Mouse (Mus musculus) lung, embryonic 16.5 days (tissue): ENCODE data around the gene Kyat1. TPM values are rescaled to one million over a fixed set of nuclear protein-coding genes. Genes with fewer than 3 reads are reported as not detected.

Source experiments
- ATAC-seq: fragments of 200-750 bp; cut with Nextera tagmentation; 2 replicates; pipeline ENCODE4 v1.8.0; 2017; ENCODE audit warnings: low read depth, mild to moderate bottlenecking, moderate library complexity
- H3K27ac ChIP-seq: fragments of 300-500 bp; sonication (generic); 2 replicates; pipeline ENCODE4 v1.5.1; 2014; ENCODE audit warnings: mild to moderate bottlenecking, control low read depth, low read length
- H3K27me3 ChIP-seq: fragments of 300-500 bp; sonication (generic); 2 replicates; pipeline ENCODE4 v1.6.1; 2014; ENCODE audit warnings: low read depth, low read length, mixed read lengths; ENCODE audit not compliant: control insufficient read depth, insufficient read depth
- H3K36me3 ChIP-seq: fragments of 300-500 bp; sonication (generic); 2 replicates; pipeline ENCODE4 v1.6.1; 2014; ENCODE audit warnings: low read length; ENCODE audit not compliant: control insufficient read depth, insufficient read depth
- H3K4me1 ChIP-seq: fragments of 300-500 bp; sonication (generic); replicated peaks from 2 replicates; pipeline ENCODE4 v1.6.1; 2014; ENCODE audit warnings: low read length, mixed read lengths; ENCODE audit not compliant: control insufficient read depth, insufficient read depth
- H3K4me2 ChIP-seq: fragments of 300-500 bp; sonication (generic); 2 replicates; pipeline ENCODE4 v1.6.1; 2014; ENCODE audit warnings: low read depth, low read length, control low read depth
- H3K4me3 ChIP-seq: fragments of 300-500 bp; sonication (generic); 2 replicates; pipeline ENCODE4 v1.5.1; 2014; ENCODE audit warnings: mild to moderate bottlenecking, low read length, control low read depth
- H3K9ac ChIP-seq: fragments of 300-500 bp; sonication (generic); 2 replicates; pipeline ENCODE4 v1.6.1; 2014; ENCODE audit warnings: low read length, control low read depth
- H3K9me3 ChIP-seq: fragments of 300-500 bp; sonication (generic); 2 replicates; pipeline ENCODE4 v1.6.1; 2016; ENCODE audit warnings: low read length; ENCODE audit not compliant: control insufficient read depth
- WGBS: fragments of 180-500 bp; shearing (Covaris S2); extraction: QIAGEN DNeasy Blood & Tissue Kit; methylation state at CpG from one replicate; pipeline ENCODE4 v1.1.7; 2014; 5-methylcytosine and 5-hydroxymethylcytosine counted together
- polyA plus RNA-seq: library from polyadenylated mRNA; unstranded; fragments of >200 nt; fragmentation: Nextera tagmentation; extraction: Ambion mirVana; gene quantifications from 2 replicates; pipeline ENCODE4 v1.2.1, GENCODE M21; 2015

Gene Kyat1
- polyA plus RNA-seq = 12.7 and 12.9 TPM in 2 replicates

GRCm38 (mm10) chr2:30205629-30206357 is at the start of gene Kyat1:
TSS of gene Kyat1 (minus strand) at chr2:30205847.
- peaks cover 14% of the 10 kb centered on the region for H3K4me1 ChIP-seq
- peak within 1 kb of the TSS; percentile 70 for H3K4me2 ChIP-seq
- ATAC-seq = peak; percentile 98
- no peaks in the 10 kb centered on the region for H3K27me3 ChIP-seq
- H3K9me3 ChIP-seq = no peaks in the 10 kb centered on the region
- H3K4me3 ChIP-seq = peak within 1 kb of the TSS; percentile 77
- peak within 1 kb of the TSS; percentile 76 for H3K9ac ChIP-seq
- under 1% methylated on average over 44 of the region's 44 CpGs for WGBS
- H3K36me3 ChIP-seq = no peaks in the 10 kb centered on the region
- H3K27ac ChIP-seq = peak within 1 kb of the TSS; percentile 90

DNA sequence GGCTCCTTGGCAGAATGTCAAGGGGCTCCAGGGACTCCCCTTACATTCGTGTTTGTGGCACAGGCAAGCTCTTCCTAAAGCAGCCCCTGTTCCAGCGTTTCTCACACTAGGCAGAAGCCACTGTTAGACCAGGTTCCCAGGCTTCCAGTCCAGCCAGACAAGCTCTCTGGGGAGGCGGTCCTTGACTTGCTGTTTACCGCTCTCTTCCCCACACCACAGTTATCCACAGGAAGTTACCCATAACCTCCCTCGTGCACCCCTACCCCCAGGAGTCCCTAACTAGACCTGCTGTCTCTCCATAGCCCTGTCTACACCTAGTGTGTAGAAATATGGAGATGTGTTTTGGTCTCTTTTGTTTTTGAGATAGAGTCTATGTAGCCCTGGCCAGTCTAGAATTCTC is 48.2 kb upstream of the Kyat1 start:
- WGBS = 72% methylated on average over 5 of the region's 5 CpGs
- Histone ChIP-seq H3K4me3 (no peak overlapping the region), H3K4me1 (peaks cover 10% of the 10 kb centered on the region), H3K9me3 (no peaks in the 10 kb centered on the region), H3K9ac (no peak overlapping the region), H3K27ac (no peak overlapping the region), H3K27me3 (no peaks in the 10 kb centered on the region), H3K4me2 (no peak overlapping the region), H3K36me3 (peaks cover 42% of the 10 kb centered on the region)
- ATAC-seq = no peak

- Histone ChIP-seq H3K9ac (no peak overlapping the region), H3K4me2 (no peak overlapping the region), H3K4me1 (peaks cover 4% of the 10 kb centered on the region; the same call in 1 of the 2 replicates), H3K9me3 (no peaks in the 10 kb centered on the region), H3K27me3 (no peaks in the 10 kb centered on the region), H3K4me3 (no peak overlapping the region), H3K36me3 (peaks cover 34% of the 10 kb centered on the region), H3K27ac (no peak overlapping the region)
- no peak for ATAC-seq
- WGBS = 79% methylated on average over 3 of the region's 3 CpGs
Observed at GRCm38 (mm10) chr2:30252521-30252920, 46.9 kb upstream of the Kyat1 start.

- Histone ChIP-seq H3K4me1 (peaks cover 4% of the 10 kb centered on the region; the same call in 1 of the 2 replicates), H3K4me2 (no peak overlapping the region), H3K27me3 (no peaks in the 10 kb centered on the region), H3K4me3 (no peak overlapping the region), H3K9ac (no peak overlapping the region), H3K27ac (no peak overlapping the region), H3K9me3 (no peaks in the 10 kb centered on the region), H3K36me3 (peaks cover 24% of the 10 kb centered on the region)
- peak; percentile 72 for ATAC-seq
- 73% methylated on average over 5 of the region's 5 CpGs for WGBS
Observed at GRCm38 (mm10) chr2:30251417-30252104, 45.9 kb upstream of the Kyat1 start.

DNA sequence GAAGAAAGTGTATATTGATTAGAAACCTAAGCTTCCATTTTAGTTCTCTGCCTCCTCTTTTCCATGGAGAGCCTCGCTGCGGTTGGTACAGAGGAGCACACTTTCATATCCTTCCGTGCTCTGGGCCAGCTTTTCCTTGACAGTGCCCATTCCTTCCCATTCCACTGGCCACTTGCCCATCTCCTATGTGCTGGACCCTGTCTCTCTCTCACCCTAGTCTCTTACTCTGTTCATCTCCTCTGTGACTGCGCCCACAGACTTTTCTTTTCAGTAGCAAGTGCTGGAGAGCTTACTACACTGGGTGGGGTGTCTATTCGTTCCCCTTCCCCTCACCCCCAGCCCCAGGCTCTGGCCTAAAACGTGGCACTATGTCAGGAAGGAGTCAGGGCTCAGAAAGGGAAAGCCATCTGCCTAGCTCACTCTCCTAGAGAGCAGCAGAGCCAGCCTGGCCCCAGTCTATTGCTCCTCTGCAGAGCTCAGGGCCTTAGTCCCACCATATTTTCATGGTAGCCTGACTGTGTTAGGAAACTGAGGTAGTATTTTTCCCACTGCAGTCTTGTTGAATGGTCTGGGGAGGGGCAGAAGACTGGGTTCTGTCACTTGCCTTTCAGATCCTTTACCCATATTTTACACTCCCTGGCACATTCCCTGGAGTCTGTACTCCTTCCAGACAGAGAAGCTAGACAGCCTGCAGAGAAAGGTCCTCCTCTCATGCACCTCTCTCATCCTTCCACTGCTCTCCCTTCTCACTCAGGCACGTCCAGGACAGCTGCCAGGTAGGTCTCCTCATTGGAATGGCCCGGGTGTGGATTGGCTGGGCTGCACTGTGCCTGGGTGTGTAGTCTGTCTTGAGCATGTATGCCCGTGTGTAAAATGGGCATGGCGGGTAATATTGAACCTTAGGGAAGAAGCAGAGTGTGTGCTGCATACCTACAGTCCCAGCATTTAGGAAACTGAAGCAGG is 44.8 kb upstream of the Kyat1 start:
- H3K9ac ChIP-seq = no peak overlapping the region
- H3K27ac ChIP-seq = no peak overlapping the region
- H3K27me3 ChIP-seq = no peaks in the 10 kb centered on the region

DNA sequence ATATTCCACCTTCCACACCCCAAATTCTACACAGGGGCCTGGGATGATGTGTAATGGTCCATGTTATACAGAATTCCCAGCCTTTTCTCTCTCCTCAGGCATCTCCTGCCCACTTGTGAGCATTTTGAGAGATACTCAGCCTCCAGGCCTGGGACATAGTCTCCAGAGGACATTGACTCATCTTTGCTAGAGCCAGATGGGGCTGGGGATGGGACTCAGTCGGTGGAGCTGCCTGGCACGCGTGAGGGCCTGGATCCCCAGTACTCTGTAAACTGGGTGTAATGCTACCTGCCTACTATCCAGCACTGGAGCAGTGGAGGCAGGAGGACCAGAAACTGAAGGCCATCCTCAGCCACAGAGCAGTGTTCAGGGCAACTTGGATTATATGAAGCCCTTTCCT is 43.5 kb upstream of the Kyat1 start:
- WGBS = 93% methylated on average over 3 of the region's 3 CpGs
- Histone ChIP-seq H3K4me2 (no peak overlapping the region), H3K36me3 (peaks cover 10% of the 10 kb centered on the region), H3K27ac (no peak overlapping the region), H3K9me3 (no peaks in the 10 kb centered on the region), H3K4me1 (peaks cover 10% of the 10 kb centered on the region), H3K27me3 (no peaks in the 10 kb centered on the region), H3K9ac (no peak overlapping the region), H3K4me3 (no peak overlapping the region)
- no peak for ATAC-seq

More for the DNA sequence above, 44.8 kb upstream of the Kyat1 start:
- 84% methylated on average over 10 of the region's 10 CpGs for WGBS
- no peaks in the 10 kb centered on the region for H3K9me3 ChIP-seq
- peaks cover 13% of the 10 kb centered on the region for H3K36me3 ChIP-seq
- peaks cover 4% of the 10 kb centered on the region; the same call in 1 of the 2 replicates for H3K4me1 ChIP-seq
- H3K4me2 ChIP-seq = no peak overlapping the region
- no peak overlapping the region for H3K4me3 ChIP-seq
- ATAC-seq = no peak

DNA sequence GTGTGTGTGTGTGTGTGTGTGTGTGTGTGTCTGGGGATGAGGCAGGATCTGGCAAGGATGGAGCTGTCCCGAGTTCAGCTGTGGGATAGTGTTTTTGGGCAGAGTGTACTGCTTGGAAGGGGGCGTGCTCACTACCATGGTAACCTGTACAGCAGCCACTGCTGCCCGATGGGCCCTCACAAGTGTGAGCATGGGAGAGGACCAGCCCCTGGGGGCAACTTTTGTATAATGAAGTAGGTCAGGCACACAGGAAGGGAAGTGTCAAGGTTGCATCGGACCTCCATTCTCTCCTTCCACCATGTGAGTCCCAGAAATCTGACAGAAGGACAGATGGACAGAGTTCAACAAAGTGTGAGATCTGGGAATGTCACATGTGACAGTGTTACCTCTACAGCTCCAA is 42.0 kb upstream of the Kyat1 start:
- peaks cover 13% of the 10 kb centered on the region for H3K4me1 ChIP-seq
- no peaks in the 10 kb centered on the region for H3K9me3 ChIP-seq
- H3K27me3 ChIP-seq = no peaks in the 10 kb centered on the region
- no peak overlapping the region for H3K27ac ChIP-seq
- no peak overlapping the region for H3K4me2 ChIP-seq
- no peak overlapping the region for H3K4me3 ChIP-seq
- peaks cover 15% of the 10 kb centered on the region for H3K36me3 ChIP-seq
- ATAC-seq = no peak
- no peak overlapping the region for H3K9ac ChIP-seq
- 67% methylated on average over 4 of the region's 4 CpGs for WGBS

DNA sequence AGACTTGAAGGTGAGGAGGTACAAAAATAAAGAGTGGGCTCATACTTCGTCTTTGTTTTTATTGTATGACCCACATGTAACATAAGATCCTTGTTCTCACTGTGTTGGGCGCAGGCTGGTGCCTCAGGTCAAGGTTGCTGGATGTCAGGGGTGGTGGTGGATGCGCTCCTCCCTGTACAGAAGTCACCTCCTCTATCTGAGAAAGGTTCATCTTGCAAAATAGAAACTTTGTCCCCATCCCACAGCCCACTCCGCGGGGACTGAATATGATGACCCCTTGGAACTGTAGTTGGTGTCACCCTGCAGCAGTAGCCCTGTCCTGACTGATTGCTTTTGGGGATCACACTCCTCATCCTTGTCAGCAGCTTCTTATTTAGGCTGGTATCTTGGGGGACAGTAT is 41.4 kb upstream of the Kyat1 start:
- no peak for ATAC-seq
- Histone ChIP-seq H3K9ac (no peak overlapping the region), H3K4me1 (peaks cover 13% of the 10 kb centered on the region), H3K27me3 (no peaks in the 10 kb centered on the region), H3K9me3 (no peaks in the 10 kb centered on the region), H3K4me3 (no peak overlapping the region), H3K27ac (no peak overlapping the region), H3K4me2 (no peak overlapping the region), H3K36me3 (peaks cover 15% of the 10 kb centered on the region)
- 95% methylated on average over 5 of the region's 5 CpGs for WGBS
